Mouse (Mus musculus) heart, postnatal 25 days (tissue): ENCODE measurements around the gene Eml4. TPM values are rescaled to one million over a fixed set of nuclear protein-coding genes. Genes with fewer than 3 reads are reported as not detected.

Experiments used
- DNase-seq: peaks from one replicate; pipeline ENCODE4 v3.0.0; 2022; ENCODE audit warnings: low spot score
- intact Hi-C: fragments of 180-260 bp; cut with DNase I; formaldehyde crosslinking; loops from one replicate; pipeline ENCODE4 v1.15.1; 2025
- total RNA-seq, 2 experiments: library from RNA; stranded (reverse); gene quantifications; 2 replicates each; pipeline ENCODE4 v1.2.3; 2021

Gene Eml4
- total RNA-seq, 2 experiments from 2014 or later: 5.1 to 6.1 TPM

DNA sequence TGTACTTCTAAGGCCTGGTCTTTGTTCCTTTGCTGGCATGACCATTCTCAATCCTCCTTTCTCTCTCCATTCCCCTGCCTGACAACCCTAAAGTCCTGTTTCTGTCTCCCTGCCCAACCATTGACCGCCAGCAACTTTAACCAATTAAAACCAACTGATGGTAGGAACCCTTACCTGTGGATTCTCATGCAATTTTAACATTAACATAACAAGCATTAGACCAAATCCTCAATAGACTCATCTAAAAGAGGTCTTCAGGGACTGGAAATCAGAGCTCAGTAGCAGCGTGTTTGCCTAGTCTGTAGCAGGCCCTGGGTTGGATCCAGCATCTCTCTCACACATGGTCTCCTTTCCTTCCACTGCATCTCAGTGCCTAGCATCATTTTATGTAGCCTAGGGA is 118.9 kb downstream of the Eml4 start:
- no peak for DNase-seq
- intact Hi-C loops: no loop called here

DNA sequence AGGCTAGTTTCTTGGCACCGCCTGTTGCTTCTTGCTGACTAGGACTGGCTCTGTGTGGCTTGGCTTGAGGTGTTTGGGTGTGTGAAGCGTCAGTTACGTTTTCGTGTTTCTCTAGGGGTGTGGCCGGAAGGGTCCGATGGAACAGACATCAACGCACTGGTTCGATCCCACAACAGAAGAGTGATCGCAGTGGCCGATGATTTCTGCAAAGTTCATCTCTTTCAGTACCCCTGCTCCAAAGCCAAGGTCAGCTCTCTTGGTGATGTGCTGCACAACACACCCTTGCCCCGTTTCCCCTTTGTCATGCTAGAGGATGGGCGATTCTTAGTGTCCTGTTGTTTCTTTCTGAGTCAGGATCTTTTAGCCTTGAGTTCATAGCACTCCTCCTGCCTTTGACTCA is 126.4 kb downstream of the Eml4 start:
- intact Hi-C loops: no loop called here

DNA sequence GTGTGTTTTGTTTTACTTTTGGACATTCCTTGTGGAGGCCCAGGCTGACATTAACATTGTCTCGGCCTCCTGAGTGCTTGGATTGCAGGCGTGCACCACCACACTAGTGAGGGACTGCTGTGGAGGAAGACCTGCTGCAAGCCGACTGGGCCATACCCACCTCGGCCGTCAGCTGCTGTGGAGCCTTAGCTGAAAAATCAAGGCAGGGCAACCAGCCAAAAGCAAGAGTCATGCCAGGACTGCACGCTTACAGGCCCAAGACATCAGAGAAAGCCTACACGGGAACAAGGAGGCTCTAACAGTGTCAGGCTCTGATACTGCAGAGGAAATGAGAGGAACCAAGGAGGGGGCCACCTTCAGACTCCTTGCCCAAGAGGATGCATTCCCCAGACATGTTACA is 130.8 kb downstream of the Eml4 start:
- intact Hi-C loops: no loop called here
- DNase-seq: no peak

More for the DNA sequence above, 126.4 kb downstream of the Eml4 start:
- DNase-seq: no peak

GRCm38 (mm10) chr17:83482817-83483536 is 132.2 kb downstream of the Eml4 start:
- intact Hi-C loops: no loop called here
- no peak for DNase-seq

- intact Hi-C loops: no loop called here
- DNase-seq: no peak
Observed at GRCm38 (mm10) chr17:83483784-83484183, 133.1 kb downstream of the Eml4 start.

DNA sequence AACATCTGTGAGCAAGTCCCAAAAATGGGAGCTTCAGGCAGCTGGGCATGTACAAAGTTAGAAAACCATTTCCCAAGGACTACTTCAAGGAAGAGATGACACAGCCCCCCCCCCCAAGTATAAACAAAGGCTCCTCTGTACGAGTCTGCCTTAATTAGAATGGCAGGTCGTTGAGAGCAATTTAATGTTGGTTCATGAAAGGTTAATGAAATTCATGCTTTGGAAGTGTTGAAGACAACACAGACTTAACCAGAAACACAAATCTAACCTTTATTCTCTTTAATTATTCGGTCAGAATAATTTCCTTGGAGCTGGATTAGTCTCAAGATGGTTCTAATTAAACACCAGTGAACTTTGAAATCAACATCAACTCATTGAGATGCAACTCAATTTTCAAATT is 137.0 kb downstream of the Eml4 start:
- intact Hi-C loops: no loop called here
- no peak for DNase-seq

DNA sequence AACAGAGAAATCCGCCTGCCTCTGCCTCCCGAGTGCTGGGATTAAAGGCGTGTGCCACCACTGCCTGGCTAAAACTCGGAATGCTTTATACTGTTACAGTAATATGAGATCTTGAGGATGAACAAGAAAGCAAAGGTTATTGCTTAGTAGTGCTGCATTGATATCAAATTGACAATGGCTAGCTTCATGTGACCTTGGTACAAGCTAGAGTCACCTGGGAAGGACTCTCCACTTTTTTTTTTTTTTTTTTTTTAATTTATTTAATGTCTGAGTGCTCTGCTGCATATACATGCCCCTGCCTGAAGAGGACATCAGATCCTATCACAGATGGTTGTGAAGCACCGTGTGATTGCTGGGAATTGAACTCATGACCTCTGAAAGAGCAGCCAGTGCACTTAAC is 148.2 kb downstream of the Eml4 start:
- intact Hi-C loops: no loop called here
- no peak for DNase-seq

DNA sequence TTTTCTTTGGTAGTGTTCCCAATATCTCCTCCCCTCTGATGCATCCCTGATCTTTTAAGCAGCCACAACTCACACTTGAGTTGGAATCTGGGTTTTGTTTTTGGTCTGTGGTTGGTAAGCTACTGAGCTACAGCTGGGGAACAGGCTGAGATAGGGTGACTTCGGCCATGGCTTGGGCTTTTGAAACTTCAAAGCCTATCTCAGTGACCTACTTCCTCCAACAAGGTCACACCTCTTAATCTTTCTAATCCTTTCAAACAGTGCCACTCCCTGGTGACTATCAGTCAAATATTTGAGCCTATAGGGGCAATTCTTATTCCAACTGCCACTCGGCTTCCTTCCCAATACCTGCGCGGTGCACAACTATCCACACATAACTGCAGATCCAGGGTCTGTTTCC is 149.0 kb downstream of the Eml4 start:
- intact Hi-C loops: no loop called here
- DNase-seq: no peak

- no peak for DNase-seq
- intact Hi-C loops: no loop called here
Observed at GRCm38 (mm10) chr17:83503693-83504092, 153.0 kb downstream of the Eml4 start.

DNA sequence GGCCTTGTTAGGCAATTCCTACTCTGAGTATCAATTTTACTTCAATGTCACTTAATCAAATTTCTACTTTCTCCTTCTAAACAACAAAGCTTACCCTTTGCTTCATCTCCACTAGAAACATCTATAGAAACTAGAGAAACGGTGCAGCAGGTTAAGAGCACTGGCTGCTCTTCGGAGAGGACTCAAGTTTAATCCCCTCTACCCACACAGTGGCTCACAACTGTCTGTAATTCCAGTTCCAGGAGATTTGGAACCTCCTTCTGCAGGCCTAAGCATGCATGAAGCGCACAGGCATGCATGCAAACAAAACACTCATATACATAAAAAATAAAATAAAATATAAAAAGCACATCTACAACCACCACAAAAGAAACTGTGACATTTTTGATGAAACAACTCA is 161.4 kb downstream of the Eml4 start:
- no peak for DNase-seq
- intact Hi-C loops: loop anchor here (5.0 kb wide), 3 partner anchors 160 to 295 kb away; partner anchors contain the start of genes Eml4 and Pkdcc

DNA sequence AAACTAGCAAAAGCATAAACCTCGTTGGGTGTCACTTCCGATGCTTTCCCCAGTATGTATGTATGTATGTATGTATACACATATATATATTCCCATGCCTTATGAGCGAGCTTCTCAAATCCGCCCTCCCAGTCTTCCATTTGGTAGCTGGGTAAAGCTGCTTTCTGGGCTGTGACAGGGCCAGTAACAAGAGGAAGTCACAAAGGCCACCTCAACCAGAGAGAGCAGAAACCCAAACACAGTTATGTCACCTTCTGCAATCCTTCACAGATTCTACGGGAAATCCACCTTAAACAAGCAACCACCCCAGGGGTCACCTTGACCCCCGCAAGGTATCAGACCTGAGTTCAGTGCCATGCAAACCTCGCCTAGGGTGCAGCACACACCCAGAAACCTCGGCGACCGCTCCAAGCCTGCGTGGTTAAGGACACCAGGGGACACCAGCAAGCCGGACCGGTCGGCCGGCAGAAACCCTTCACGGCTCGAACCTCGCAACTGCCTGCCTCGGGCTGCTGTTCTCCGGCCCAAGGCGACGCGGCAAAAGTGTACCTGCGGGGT is 163.0 kb downstream of the Eml4 start:
- intact Hi-C loops: loop anchor here (5.0 kb wide), 3 partner anchors 161 to 296 kb away; partner anchors contain the start of genes Eml4 and Pkdcc

GRCm38 (mm10) chr17:83514213-83514701 is 163.5 kb downstream of the Eml4 start:
- intact Hi-C loops: loop anchor here (5.0 kb wide), 3 partner anchors 162 to 297 kb away; partner anchors contain the start of genes Eml4 and Pkdcc
- peak; percentile 79 for DNase-seq

More for the DNA sequence above, 163.0 kb downstream of the Eml4 start:
- DNase-seq: no peak

DNA sequence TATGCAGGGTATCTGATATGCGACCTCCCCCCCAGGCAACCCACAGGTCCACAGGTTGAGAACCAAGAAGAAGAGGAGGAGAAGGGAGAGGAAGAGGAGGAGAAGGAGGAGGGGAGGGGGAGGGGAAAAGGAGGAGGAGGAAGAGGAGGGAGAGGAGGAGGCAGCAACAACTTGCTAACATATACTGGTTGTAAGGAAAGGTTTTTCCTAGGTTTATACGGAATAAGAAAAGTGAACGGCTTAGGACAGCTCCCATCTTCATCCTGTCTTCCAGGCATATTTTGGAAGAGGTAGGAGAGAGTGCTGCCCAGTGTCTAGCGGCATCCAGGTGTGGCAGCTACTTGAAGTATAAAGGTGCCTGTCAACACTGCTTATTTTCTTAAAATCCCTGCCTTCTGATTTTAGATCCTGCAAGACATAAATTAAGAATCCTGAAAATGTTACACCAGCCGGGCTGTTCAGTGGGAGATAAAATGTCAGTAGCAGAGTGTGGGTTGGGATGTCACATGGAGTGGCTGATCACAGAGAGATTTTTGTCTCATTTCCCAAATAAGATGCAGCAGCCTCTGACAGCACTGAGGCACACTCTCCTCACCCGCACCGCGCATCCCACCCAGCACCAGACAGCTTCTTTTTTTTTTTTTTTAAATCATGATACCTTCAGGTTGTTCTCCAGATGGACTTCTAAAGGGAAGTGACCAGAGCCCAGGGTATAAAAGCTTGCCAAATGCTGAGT is 166.7 kb downstream of the Eml4 start, which contains the start of gene Cox7a2l:
Cox7a2l (minus strand) TSS at position 51 of the 736 bp plus-strand sequence.
- no peak for DNase-seq
- intact Hi-C loops: no loop called here

GRCm38 (mm10) chr17:83521881-83522280 is 171.2 kb downstream of the Eml4 start:
- intact Hi-C loops: no loop called here
- DNase-seq: no peak

DNA sequence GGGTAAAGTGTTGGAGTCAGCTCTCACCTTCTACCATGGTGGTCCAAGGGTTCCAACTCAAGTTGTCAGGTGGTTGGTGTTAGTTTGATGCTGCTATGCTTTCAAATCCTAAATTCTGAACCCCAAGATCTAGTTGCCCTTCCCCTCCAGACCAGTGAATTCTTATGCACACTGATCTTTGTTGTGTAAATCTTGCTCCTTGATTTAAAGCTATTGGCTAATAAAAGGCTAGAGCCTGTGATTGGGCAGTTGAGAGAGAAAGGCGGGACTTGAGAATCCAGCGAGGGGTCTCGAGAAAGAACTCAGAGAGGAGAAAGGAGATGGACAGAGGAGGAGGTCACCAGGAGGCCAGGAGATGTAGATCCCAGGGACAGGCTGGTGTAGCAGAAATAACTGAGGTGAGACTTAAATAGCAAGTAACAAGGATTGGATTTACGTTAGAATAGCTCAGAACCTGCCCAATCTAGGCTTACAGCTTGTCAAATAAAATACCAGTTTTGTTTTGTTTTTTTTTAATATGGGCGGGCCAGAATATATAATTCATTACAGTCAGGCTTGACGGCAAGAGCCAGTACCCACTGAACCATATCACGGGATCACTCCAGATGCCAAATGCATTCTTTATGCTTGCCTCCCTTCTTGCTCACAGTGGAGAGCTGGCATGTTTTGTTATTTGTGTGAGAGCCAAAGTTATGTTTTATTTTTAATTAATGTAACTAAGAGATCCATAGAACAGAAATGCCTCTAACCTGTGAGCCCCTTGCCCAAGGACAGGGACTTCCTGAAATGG is 172.1 kb downstream of the Eml4 start:
- no peak for DNase-seq
- intact Hi-C loops: no loop called here

DNA sequence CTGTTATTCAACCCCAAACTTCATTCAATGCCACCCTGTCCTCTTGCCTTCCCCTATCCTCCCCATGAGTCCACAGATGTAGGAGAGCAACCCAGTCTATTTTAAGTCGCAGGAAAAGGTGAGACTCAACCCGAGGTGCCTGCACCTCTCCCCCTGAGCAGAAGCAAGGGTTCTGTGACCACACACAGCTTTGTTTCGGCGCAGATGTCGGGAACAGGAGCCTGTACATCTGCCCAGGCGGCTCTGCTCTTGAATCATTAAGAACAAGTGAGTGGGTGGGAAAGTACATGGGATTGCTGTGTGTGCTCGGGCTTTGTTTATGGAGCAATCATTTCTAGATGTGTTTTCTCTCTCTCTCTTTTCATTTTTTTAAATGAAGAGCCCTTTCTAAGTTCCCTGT is 174.0 kb downstream of the Eml4 start:
- no peak for DNase-seq
- intact Hi-C loops: no loop called here

DNA sequence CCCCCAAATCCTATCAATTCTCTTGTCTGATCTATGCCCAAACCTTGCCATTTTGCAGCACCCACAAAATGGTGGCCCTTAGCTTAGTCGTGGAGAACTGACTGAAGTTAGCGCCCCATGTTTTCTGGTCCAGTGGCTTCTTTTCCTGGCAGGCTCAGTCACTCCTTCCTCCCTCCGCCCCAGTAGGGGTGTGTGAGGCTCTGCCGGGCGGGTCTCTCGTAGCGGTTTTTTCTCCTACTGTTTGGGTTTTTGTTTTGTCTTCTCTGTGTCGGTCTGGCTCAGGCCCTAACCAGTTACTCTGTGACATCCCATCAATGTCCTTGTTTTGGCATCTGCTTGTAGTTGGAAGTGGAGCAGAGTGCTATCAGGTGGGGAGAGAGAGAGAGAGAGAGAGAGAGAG is 174.9 kb downstream of the Eml4 start:
- no peak for DNase-seq
- intact Hi-C loops: no loop called here

DNA sequence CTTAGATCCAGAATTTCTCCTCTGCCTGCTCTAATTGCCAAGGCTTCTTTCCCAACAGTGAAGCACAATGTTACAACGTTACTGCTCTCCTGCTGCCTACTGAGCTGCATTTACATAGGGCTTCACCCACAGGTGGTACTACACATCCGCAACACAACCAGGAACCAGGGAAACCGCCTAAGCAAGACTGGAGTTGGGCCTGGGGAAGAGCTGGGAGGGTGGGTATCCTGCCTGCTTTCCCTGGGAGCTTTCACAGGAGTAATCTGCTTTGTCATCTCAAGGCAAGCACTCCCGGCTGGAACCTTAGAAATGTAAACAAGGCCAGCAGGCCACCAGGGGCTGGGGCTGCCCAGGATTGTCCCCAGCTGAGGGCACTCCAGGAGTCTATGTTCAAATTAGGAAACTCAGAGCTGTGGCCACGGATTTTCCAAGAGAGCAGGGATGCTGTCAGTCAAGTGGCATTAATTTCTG is 175.4 kb downstream of the Eml4 start:
- intact Hi-C loops: no loop called here
- DNase-seq: no peak

DNA sequence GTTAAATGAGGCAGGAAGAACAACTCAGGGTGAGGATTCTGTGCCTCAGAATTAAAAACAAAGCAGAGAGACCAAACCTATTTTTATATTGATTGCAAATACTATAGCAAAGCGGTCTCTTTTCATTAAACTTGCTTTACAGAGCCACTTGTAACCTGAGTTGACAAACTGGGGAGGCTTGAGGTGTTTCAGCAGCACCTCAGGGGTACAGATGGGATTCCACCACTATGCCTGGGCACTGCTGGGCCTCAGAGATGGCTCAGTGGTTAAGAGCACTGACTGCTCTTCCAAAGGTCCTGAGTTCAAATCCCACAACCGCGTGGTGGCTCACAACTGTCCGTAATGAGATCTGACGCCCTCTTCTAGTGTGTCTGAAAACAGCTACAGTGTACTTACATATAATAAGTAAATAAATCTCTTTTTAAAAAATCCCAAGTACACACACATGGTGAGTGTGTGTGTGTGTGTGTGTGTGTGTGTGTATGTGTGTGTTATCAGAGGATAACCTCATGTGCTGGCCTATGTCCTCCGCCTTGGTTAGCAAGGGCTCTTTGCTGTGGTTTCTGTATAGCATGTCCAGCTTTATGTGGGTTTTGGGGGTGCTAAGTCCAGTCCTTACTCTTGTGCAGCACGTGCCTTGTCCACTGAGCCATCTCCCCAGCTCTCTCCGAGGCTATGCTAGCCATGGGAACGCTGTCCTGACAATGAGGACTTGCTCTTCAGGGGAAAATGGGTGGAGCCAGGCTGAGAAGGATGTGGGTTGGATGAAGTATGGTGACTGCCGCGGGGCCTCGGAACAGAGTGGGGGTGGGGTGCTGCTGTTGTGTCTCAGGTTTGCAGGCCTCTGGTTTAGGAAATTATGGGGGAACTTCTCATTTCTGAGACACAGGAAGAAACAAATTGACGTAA is 176.1 kb downstream of the Eml4 start:
- peak; percentile 13 for DNase-seq
- intact Hi-C loops: no loop called here
